ENCODE assay signal across 16 mouse cellular contexts in genomic region chr9:27204201-27204600, GRCm38 (mm10). TPM values are rescaled to one million over a fixed set of nuclear protein-coding genes. Genes with fewer than 3 reads are reported as not detected.
DNase-seq lines count a peak whose midpoint lies in the region; ATAC-seq lines count a peak whose summit lies in the region.
"Had no signal": no experiment of that assay in that cellular context is flagged by ENCODE, and none has a peak within 500 bp of the region (broad histone marks: within the 10 kb centered on the region; RNA-seq: fewer than 3 reads in every experiment).

No protein-coding gene starts in this region.

- H3K4me1 ChIP-seq in forebrain, embryonic 12.5 days = peaks cover 27% of the 10 kb centered on the region
- H3K4me1 ChIP-seq in forebrain, embryonic 11.5 days (replicated peaks; ENCODE audit: control insufficient read depth, insufficient read depth, low read length) = peaks cover 8% of the 10 kb centered on the region; the same call in 1 of the 2 replicates
- H3K4me1 ChIP-seq in hindbrain, embryonic 12.5 days = peaks cover 27% of the 10 kb centered on the region
- H3K4me1 ChIP-seq in midbrain, embryonic 15.5 days = peaks cover 31% of the 10 kb centered on the region
- H3K4me1 ChIP-seq: liver, embryonic 13.5 days had no signal

- no peak overlapping the region for H3K4me2 ChIP-seq in forebrain, embryonic 12.5 days
- H3K4me2 ChIP-seq in forebrain, embryonic 11.5 days (ENCODE audit: low read depth, low read length, severe bottlenecking) = no peak overlapping the region
- no peak overlapping the region for H3K4me2 ChIP-seq in hindbrain, embryonic 12.5 days (replicated peaks)
- H3K4me2 ChIP-seq in midbrain, embryonic 15.5 days = no peak overlapping the region
- H3K4me2 ChIP-seq: liver, embryonic 13.5 days had no signal

- H3K27ac ChIP-seq in forebrain, embryonic 12.5 days = peak overlapping the region; percentile 75; the same call in 1 of the 2 replicates
- H3K27ac ChIP-seq in forebrain, embryonic 11.5 days (ENCODE audit: low read depth, low read length) = no peak overlapping the region
- H3K27ac ChIP-seq in hindbrain, embryonic 12.5 days = peak overlapping the region; percentile 83
- peak overlapping the region; percentile 87 for H3K27ac ChIP-seq in midbrain, embryonic 15.5 days
- H3K27ac ChIP-seq: heart, embryonic 10.5 days; liver, embryonic 13.5 days; stomach, postnatal 0 days had no signal

- no peak for ATAC-seq in forebrain, embryonic 12.5 days (ENCODE audit: low FRiP score)
- no peak for ATAC-seq in forebrain, embryonic 11.5 days (replicated peaks; ENCODE audit: low FRiP score)
- ATAC-seq in hindbrain, embryonic 12.5 days (ENCODE audit: low FRiP score) = peak; percentile 11; the same call in 1 of the 2 replicates
- peak; percentile 13; the same call in 1 of the 2 replicates for ATAC-seq in midbrain, embryonic 15.5 days (replicated peaks)
- no peak for ATAC-seq in activated CD4-positive, CD25-positive, alpha-beta regulatory T cell, adult 4 months
- ATAC-seq: intestine, postnatal 0 days had no signal

- no peaks in the 10 kb centered on the region for H3K9me3 ChIP-seq in forebrain, embryonic 12.5 days
- H3K9me3 ChIP-seq in forebrain, embryonic 11.5 days (ENCODE audit: control insufficient read depth, low read length) = no peaks in the 10 kb centered on the region
- H3K9me3 ChIP-seq in hindbrain, embryonic 12.5 days (replicated peaks) = no peaks in the 10 kb centered on the region
- H3K9me3 ChIP-seq in midbrain, embryonic 15.5 days = no peaks in the 10 kb centered on the region
- H3K9me3 ChIP-seq: heart, embryonic 10.5 days; liver, embryonic 13.5 days had no signal

- no peak overlapping the region for H3K4me3 ChIP-seq in forebrain, embryonic 12.5 days (replicated peaks)
- no peak overlapping the region for H3K4me3 ChIP-seq in forebrain, embryonic 11.5 days (ENCODE audit: low read depth, low read length)
- H3K4me3 ChIP-seq in hindbrain, embryonic 12.5 days = no peak overlapping the region
- no peak overlapping the region for H3K4me3 ChIP-seq in midbrain, embryonic 15.5 days
- H3K4me3 ChIP-seq: heart, embryonic 10.5 days; liver, embryonic 13.5 days had no signal

- no peak for DNase-seq in forebrain, embryonic 11.5 days (ENCODE audit: low spot score)
- peak; percentile 26 for DNase-seq in Muller cell, postnatal 12 days (ENCODE audit: inconsistent ontology term)
- no peak for DNase-seq in MN1 (ENCODE audit: low spot score)
- DNase-seq: cerebellum, adult 2 months; gastrocnemius, postnatal 10 days; heart, postnatal 14 days; kidney, postnatal 10 days; liver, embryonic 13.5 days; thymus, postnatal 14 days had no signal

- H3K9ac ChIP-seq in forebrain, embryonic 12.5 days = no peak overlapping the region
- no peak overlapping the region for H3K9ac ChIP-seq in forebrain, embryonic 11.5 days (ENCODE audit: low read length)
- H3K9ac ChIP-seq in hindbrain, embryonic 12.5 days = no peak overlapping the region
- no peak overlapping the region for H3K9ac ChIP-seq in midbrain, embryonic 15.5 days
- H3K9ac ChIP-seq: liver, embryonic 13.5 days had no signal

- 85% methylated on average over 6 of the region's 6 CpGs for WGBS in forebrain, embryonic 12.5 days
- WGBS in forebrain, embryonic 11.5 days = 90% methylated on average over 6 of the region's 6 CpGs
- WGBS in hindbrain, embryonic 12.5 days = 76% methylated on average over 6 of the region's 6 CpGs
- 73% methylated on average over 6 of the region's 6 CpGs for WGBS in midbrain, embryonic 15.5 days

- H3K36me3 ChIP-seq in forebrain, embryonic 12.5 days (replicated peaks) = no peaks in the 10 kb centered on the region
- no peaks in the 10 kb centered on the region for H3K36me3 ChIP-seq in forebrain, embryonic 11.5 days (ENCODE audit: control insufficient read depth, insufficient read depth, low read length)
- H3K36me3 ChIP-seq in hindbrain, embryonic 12.5 days = no peaks in the 10 kb centered on the region
- no peaks in the 10 kb centered on the region for H3K36me3 ChIP-seq in midbrain, embryonic 15.5 days (replicated peaks)
- H3K36me3 ChIP-seq: heart, embryonic 10.5 days; liver, embryonic 13.5 days had no signal

- H3K27me3 ChIP-seq in forebrain, embryonic 12.5 days = peaks cover 48% of the 10 kb centered on the region
- no peaks in the 10 kb centered on the region for H3K27me3 ChIP-seq in forebrain, embryonic 11.5 days (ENCODE audit: control insufficient read depth, insufficient read depth, low read length)
- peaks cover 7% of the 10 kb centered on the region for H3K27me3 ChIP-seq in hindbrain, embryonic 12.5 days
- H3K27me3 ChIP-seq in midbrain, embryonic 15.5 days (replicated peaks) = no peaks in the 10 kb centered on the region
- H3K27me3 ChIP-seq: liver, embryonic 13.5 days had no signal

RNA-seq across cellular contexts. Expression of gene Jam3, which starts 49.0 kb away (rescaled TPM):
- 146 and 155 TPM in 2 replicates for polyA plus RNA-seq in forebrain, embryonic 12.5 days (2016; fragmentation: Nextera tagmentation; extraction: Ambion mirVana)
- polyA plus RNA-seq in forebrain, embryonic 11.5 days (2014; fragmentation: Nextera tagmentation; extraction: Ambion mirVana) = 168 and 176 TPM in 2 replicates
- polyA plus RNA-seq in hindbrain, embryonic 12.5 days (2016; fragmentation: Nextera tagmentation; extraction: Ambion mirVana) = 131 and 133 TPM in 2 replicates
- polyA plus RNA-seq in midbrain, embryonic 15.5 days (2015; fragmentation: Nextera tagmentation; extraction: Ambion mirVana) = 52.2 and 53.5 TPM in 2 replicates
- under 1 TPM in 1 of 2 experiments, not detected in 1; 0.56 TPM for polyA plus RNA-seq in activated CD4-positive, CD25-positive, alpha-beta regulatory T cell, adult 4 months (2017; shearing (Covaris generic))

Comparison
In these comparisons a context has a peak if more than half of its experiments do, and no peak if none do; other contexts are left out.
1. ATAC-seq: peak in hindbrain, embryonic 12.5 days (single experiment) and midbrain, embryonic 15.5 days (single experiment); none in forebrain, embryonic 12.5 days (single experiment), forebrain, embryonic 11.5 days (single experiment) and activated CD4-positive, CD25-positive, alpha-beta regulatory T cell, adult 4 months (single experiment).
2. RNA of gene Jam3, which starts 49.0 kb away (polyA plus RNA-seq): 168 to 176 TPM in forebrain, embryonic 11.5 days, 146 to 155 TPM in forebrain, embryonic 12.5 days, 131 to 133 TPM in hindbrain, embryonic 12.5 days and 52.2 to 53.5 TPM in midbrain, embryonic 15.5 days; 0.56 TPM in activated CD4-positive, CD25-positive, alpha-beta regulatory T cell, adult 4 months; every median in the first group is over 10 times any median in the second.